Mouse (Mus musculus) limb, embryonic 14.5 days (tissue): Measurements from ENCODE around the gene Akp3. TPM values are rescaled to one million over a fixed set of nuclear protein-coding genes. Genes with fewer than 3 reads are reported as not detected.
A peak's percentile ranks its signal among the peaks of the same experiment; 100 is the strongest.

Experiments
- ATAC-seq: fragments of 200-750 bp; cut with Nextera tagmentation; 2 replicates; pipeline ENCODE4 v1.8.0; 2017; ENCODE audit warnings: low read depth, moderate number of reproducible peaks, moderate TSS enrichment; ENCODE audit not compliant: low FRiP score
- DNase-seq: peaks from one replicate; pipeline ENCODE4 v3.0.0-alpha.2; 2015; ENCODE audit warnings: low spot score
- H3K27ac ChIP-seq: fragments of 300-500 bp; sonication (generic); replicated peaks from 2 replicates; pipeline ENCODE4 v1.5.1; 2014; ENCODE audit warnings: low read depth, mild to moderate bottlenecking, low read length, moderate library complexity, mixed read lengths
- H3K27me3 ChIP-seq: fragments of 300-500 bp; sonication (generic); 2 replicates; pipeline ENCODE4 v1.6.1; 2014; ENCODE audit warnings: low read length, mixed read lengths; ENCODE audit not compliant: control insufficient read depth, insufficient read depth
- H3K36me3 ChIP-seq: fragments of 300-500 bp; sonication (generic); 2 replicates; pipeline ENCODE4 v1.6.1; 2014; ENCODE audit warnings: mild to moderate bottlenecking, low read length, moderate library complexity, mixed read lengths; ENCODE audit not compliant: control insufficient read depth, insufficient read depth
- H3K4me1 ChIP-seq: fragments of 300-500 bp; sonication (generic); 2 replicates; pipeline ENCODE4 v1.6.1; 2014; ENCODE audit warnings: antibody characterized with exemption, low read length, mixed read lengths; ENCODE audit not compliant: control insufficient read depth, insufficient read depth
- H3K4me2 ChIP-seq: fragments of 300-500 bp; sonication (generic); replicated peaks from 2 replicates; pipeline ENCODE4 v1.6.1; 2014; ENCODE audit warnings: low read depth, mild to moderate bottlenecking, low read length, moderate library complexity; ENCODE audit not compliant: severe bottlenecking
- H3K4me3 ChIP-seq: fragments of 300-500 bp; sonication (generic); replicated peaks from 2 replicates; pipeline ENCODE4 v1.5.1; 2014; ENCODE audit warnings: low read length
- H3K9ac ChIP-seq: fragments of 300-500 bp; sonication (generic); 2 replicates; pipeline ENCODE4 v1.6.1; 2014; ENCODE audit warnings: mild to moderate bottlenecking, low read depth, low read length, moderate library complexity; ENCODE audit not compliant: severe bottlenecking
- H3K9me3 ChIP-seq: fragments of 300-500 bp; sonication (generic); 2 replicates; pipeline ENCODE4 v1.6.1; 2016; ENCODE audit warnings: low read length; ENCODE audit not compliant: control insufficient read depth
- POLR2A ChIP-seq: fragments of 200-500 bp; IDR thresholded peaks from 2 replicates; pipeline ENCODE4 v1.8.0; 2012; ENCODE audit warnings: inconsistent platforms, mild to moderate bottlenecking, moderate library complexity, borderline replicate concordance; ENCODE audit not compliant: insufficient read depth, insufficient read length; ENCODE audit errors: extremely low read depth
- WGBS: fragments of 180-500 bp; shearing (Covaris S2); extraction: QIAGEN DNeasy Blood & Tissue Kit; methylation state at CpG from one replicate; pipeline ENCODE4 v1.1.7; 2014; 5-methylcytosine and 5-hydroxymethylcytosine counted together
- polyA plus RNA-seq, 2 experiments: library from polyadenylated mRNA; depleted of rRNA in 1 of 2; stranded (reverse) in 1 of 2; unstranded in 1 of 2; fragments of >200 nt; fragmentation: Nextera tagmentation in 1 of 2; extraction: Ambion mirVana in 1 of 2; gene quantifications; 2 replicates each; pipeline versions ENCODE4 v1.2.1 to v1.2.3; 2012 to 2014

Gene Akp3
- polyA plus RNA-seq, 2 experiments = 0.11 TPM; not detected in 1

DNA sequence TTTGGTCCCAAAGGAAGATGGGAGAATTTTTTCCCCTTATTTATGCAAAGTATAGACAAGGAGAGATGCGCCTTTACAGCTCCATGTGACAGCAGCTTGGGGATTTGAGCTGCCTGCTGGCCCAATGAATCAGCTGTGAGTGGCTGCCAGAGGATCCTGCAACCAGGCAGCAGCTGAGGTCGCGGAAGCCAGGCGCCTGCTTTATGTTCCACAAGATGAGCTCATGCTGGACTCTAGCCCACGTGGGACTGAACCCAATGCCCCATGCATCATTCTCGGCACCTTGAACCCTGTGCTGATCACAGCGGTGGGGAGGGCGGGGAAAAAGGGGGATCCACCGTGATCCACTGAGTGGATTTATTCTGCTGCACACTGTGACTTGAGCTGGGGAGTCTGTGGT is 17.7 kb downstream of the Akp3 start:
- no peak overlapping the region for H3K4me3 ChIP-seq
- no peak overlapping the region for H3K9ac ChIP-seq
- ATAC-seq (no peak), DNase-seq (no peak)
- no peak for TF ChIP-seq POLR2A
- H3K27ac ChIP-seq = no peak overlapping the region
- no peaks in the 10 kb centered on the region for H3K4me1 ChIP-seq
- no peaks in the 10 kb centered on the region for H3K27me3 ChIP-seq
- H3K9me3 ChIP-seq = no peaks in the 10 kb centered on the region
- H3K4me2 ChIP-seq = no peak overlapping the region
- no peaks in the 10 kb centered on the region for H3K36me3 ChIP-seq
- WGBS = 62% methylated on average over 9 of the region's 9 CpGs

DNA sequence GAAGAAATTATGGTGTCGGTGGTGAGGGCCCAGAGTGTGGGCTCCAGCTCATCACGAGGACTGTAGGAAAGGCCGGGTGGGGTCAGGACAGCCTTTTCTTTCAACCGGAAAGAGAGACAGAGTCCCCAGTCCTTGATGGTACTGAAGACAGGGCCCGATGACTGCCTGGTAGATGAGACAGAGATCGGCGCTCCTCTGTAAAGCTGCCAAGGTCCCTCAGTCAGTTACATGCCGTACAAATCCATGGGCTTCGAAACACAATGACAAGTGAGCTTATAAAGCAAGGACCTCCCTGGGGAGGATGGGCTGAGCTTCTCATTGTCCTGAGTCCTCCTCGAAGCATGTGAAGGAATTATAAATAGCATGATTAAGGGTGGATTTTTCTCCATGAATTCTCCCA is 18.4 kb downstream of the Akp3 start:
- H3K9me3 ChIP-seq = no peaks in the 10 kb centered on the region
- 95% methylated on average over 10 of the region's 10 CpGs for WGBS
- DNase-seq (no peak), ATAC-seq (no peak)
- H3K4me3 ChIP-seq = no peak overlapping the region
- no peak overlapping the region for H3K9ac ChIP-seq
- no peak overlapping the region for H3K4me2 ChIP-seq
- TF ChIP-seq POLR2A = no peak
- H3K27me3 ChIP-seq = no peaks in the 10 kb centered on the region
- H3K27ac ChIP-seq = no peak overlapping the region
- H3K36me3 ChIP-seq = no peaks in the 10 kb centered on the region
- H3K4me1 ChIP-seq = no peaks in the 10 kb centered on the region

DNA sequence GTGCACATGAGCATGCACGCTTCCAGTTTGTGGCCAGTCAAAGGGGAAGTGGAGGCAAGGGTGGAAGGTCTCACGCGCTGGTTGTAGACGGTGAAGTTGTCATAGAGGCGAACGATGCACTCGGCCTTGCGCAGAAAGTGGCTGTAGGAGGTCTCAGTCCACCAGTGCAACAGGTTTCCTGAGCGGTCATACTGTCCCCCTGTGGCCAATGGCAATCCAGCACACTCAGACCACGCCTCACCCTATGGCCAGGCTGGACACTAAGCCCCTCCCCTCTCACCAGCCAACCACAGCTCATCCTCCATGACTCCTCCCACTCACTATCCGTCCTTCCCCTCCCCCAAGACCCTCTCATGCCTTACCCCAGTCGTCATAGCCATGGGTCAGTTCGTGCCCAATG is 24.6 kb downstream of the Akp3 start:
- Histone ChIP-seq H3K27me3 (peaks cover 51% of the 10 kb centered on the region), H3K4me3 (no peak overlapping the region), H3K27ac (no peak overlapping the region), H3K4me1 (0 out of 2 replicates have a peak, but pooled peaks cover 6% of the 10 kb centered on the region), H3K4me2 (no peak overlapping the region), H3K9ac (no peak overlapping the region), H3K36me3 (no peaks in the 10 kb centered on the region), H3K9me3 (no peaks in the 10 kb centered on the region)
- 27% methylated on average over 13 of the region's 13 CpGs for WGBS
- no peak for DNase-seq
- no peak for TF ChIP-seq POLR2A
- no peak for ATAC-seq

DNA sequence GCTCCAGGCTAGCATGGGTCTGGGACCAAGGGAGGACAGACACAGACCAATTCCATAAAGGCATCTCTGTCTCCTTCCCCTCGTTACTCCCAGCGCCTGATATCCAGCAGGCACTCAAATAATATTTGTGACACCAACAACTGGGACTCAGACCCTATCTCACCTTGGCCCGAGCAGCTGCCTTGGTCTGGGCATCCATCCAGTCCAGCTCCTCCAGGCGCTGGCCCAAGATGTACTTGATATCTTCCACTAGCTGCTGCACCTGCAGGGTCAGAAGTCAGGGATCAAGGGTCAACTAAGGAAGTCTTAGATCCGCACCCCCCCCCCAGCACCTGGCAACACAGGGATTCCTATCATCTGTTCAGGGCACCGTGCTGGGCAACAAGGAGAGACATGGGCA is 26.5 kb downstream of the Akp3 start:
- no peak for ATAC-seq
- no peak for TF ChIP-seq POLR2A

DNA sequence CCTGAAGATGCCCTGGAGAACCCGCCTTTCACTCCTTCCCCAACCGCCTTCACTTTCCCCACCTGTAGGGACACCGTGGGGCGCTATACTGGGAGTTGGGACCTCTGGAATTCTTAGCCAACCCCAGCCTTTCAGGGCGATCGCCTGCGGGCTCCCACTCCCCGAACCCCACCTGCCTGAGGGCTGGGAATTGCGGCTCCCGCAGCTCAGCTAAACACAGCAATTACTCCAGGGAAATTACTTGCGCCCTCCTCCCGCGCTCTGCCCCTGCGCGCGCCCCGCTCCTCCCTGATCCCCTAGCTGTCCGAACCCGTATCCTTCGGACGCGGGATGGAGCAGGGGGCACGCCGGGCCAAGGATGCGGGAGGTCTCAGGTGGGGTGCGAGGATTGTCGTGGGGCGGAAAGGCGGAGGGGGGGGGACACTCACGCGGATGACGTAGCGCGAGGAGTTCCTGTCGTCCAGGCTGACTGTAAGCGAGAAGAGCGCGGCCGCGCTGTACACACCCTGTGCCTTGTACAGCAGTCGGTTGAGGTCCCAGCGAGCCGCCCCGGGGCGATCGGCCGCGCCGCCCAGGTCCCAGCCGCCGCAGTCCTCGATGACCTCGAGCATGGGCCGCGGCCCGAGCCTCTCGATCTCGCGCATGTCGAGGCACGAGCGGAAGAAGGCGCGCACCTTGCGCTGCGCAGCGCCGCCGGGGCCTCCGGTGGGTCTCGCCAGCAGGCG is 29.2 kb downstream of the Akp3 start:
- no peaks in the 10 kb centered on the region for H3K36me3 ChIP-seq
- H3K4me2 ChIP-seq = peak overlapping the region; percentile 57
- ATAC-seq = no peak
- peak overlapping the region; percentile 41 for H3K9ac ChIP-seq
- H3K9me3 ChIP-seq = no peaks in the 10 kb centered on the region
- peaks cover 89% of the 10 kb centered on the region for H3K27me3 ChIP-seq
- WGBS = 3% methylated on average over 45 of the region's 72 CpGs
- H3K4me1 ChIP-seq = peaks cover 10% of the 10 kb centered on the region; the same call in 1 of the 2 replicates
- H3K4me3 ChIP-seq = peak overlapping the region; percentile 40
- TF ChIP-seq POLR2A = no peak
- no peak for DNase-seq
- no peak overlapping the region for H3K27ac ChIP-seq

More for the DNA sequence above, 26.5 kb downstream of the Akp3 start:
- WGBS = 81% methylated on average over 6 of the region's 6 CpGs
- H3K27ac ChIP-seq = no peak overlapping the region
- H3K4me3 ChIP-seq = no peak overlapping the region
- peaks cover 69% of the 10 kb centered on the region for H3K27me3 ChIP-seq
- no peak overlapping the region for H3K4me2 ChIP-seq
- H3K9ac ChIP-seq = no peak overlapping the region
- H3K9me3 ChIP-seq = no peaks in the 10 kb centered on the region
- H3K36me3 ChIP-seq = no peaks in the 10 kb centered on the region
- H3K4me1 ChIP-seq = peaks cover 10% of the 10 kb centered on the region; the same call in 1 of the 2 replicates
- no peak for DNase-seq
